Mouse (Mus musculus) brain, embryonic 14.5 days (tissue): ENCODE results near the gene Tbc1d22a.

ENCODE experiments used
- CTCF ChIP-seq: fragments of 200-500 bp; IDR thresholded peaks from 2 replicates; pipeline ENCODE4 v1.5.1; 2012; ENCODE audit warnings: inconsistent platforms, mild to moderate bottlenecking, moderate library complexity, borderline replicate concordance; ENCODE audit not compliant: insufficient read depth, insufficient read length; ENCODE audit errors: extremely low read depth
- POLR2A ChIP-seq: fragments of 200-500 bp; IDR thresholded peaks from 2 replicates; pipeline ENCODE4 v1.6.1; 2012; ENCODE audit warnings: mild to moderate bottlenecking, inconsistent platforms, borderline replicate concordance; ENCODE audit not compliant: poor library complexity, insufficient read depth, insufficient read length, severe bottlenecking; ENCODE audit errors: extremely low read depth

DNA sequence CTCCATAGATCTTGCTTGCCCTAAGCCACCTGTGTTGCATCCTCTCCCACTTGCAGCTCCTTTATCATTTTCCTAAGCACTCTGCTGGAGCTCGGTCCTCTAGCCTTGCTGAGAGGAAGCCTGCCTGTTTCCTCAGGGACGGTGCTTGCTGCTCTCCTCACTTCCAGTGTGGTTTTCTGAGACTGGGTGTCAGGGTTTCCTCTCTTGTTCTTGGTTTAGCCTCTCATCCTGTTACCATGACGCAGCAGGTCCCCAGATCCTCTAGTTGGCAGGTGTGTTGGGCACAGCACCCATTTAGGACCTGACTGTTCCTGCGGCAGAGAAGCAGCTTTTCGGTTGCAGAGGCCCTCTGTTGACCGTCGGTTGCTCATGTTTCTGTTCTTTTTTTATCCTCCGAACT lies 172.1 kb downstream of the Tbc1d22a start:
- TF ChIP-seq POLR2A (no peak), CTCF (no peak)
